Mouse (Mus musculus) MEL (cell line): ENCODE measurements at regions not wholly inside any gene's neighbourhood (a gene's known extent, or its start where the extent isn't known, plus 50 kb on each side); places are given as distances from the start of the nearest gene placed in this dataset.

Experiments
- MAX ChIP-seq: IDR thresholded peaks from 2 replicates; pipeline ENCODE4 v1.6.1; 2011; ENCODE audit warnings: low read length, improper control_type of control experiment
- RAD21 ChIP-seq: IDR thresholded peaks from 2 replicates; pipeline ENCODE4 v1.6.1; 2011; ENCODE audit warnings: mild to moderate bottlenecking, low read depth, low read length, improper control_type of control experiment
- SMC3 ChIP-seq: IDR thresholded peaks from 2 replicates; pipeline ENCODE4 v1.6.1; 2011; ENCODE audit warnings: low read depth, low read length, improper control_type of control experiment

DNA sequence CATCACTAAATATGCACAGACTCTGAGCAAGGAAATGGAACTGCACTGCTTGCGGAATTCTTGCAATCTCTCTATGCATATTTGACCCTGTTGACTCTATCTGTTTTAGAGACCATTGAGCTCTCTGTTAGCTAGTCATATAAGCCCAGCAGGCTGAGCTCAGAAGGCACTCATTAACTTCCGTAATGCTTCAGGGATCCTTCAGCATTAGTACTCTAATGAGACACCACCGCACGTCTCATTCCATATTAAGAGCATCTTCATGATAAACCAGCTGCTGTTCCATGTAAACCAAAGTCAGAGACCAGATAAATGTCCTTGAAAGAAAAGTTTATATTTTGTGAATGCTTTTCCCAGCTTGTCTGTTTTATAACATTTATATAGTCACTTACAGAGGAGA, 237.1 kb upstream of the Mad2l1 start:
- TF ChIP-seq RAD21, result no peak
- no peak for TF ChIP-seq MAX
- no peak for TF ChIP-seq SMC3
